Mouse (Mus musculus) MEL (cell line): Measurements from ENCODE around the gene Dstyk.

Experiments used
- CHD2 ChIP-seq: IDR thresholded peaks from 2 replicates; pipeline ENCODE4 v1.6.1; 2011; ENCODE audit warnings: low read length, improper control_type of control experiment
- CTCF ChIP-seq, 3 experiments: IDR thresholded peaks in 2 of 3; conservative IDR thresholded peaks in 1 of 3; 2 replicates each; pipeline ENCODE4 v1.5.1; 2011 to 2012; ENCODE audit warnings: low read length in 3 of 3, low read depth in 2 of 3, mild to moderate bottlenecking in 2 of 3, improper control_type of control experiment in 1 of 3, inconsistent platforms in 1 of 3, mixed read lengths in 1 of 3, moderate library complexity in 1 of 3; ENCODE audit not compliant: control insufficient read depth in 1 of 3, insufficient read depth in 1 of 3, poor library complexity in 1 of 3, severe bottlenecking in 1 of 3
- E2F4 ChIP-seq: IDR thresholded peaks from 2 replicates; pipeline ENCODE4 v1.6.1; 2011; ENCODE audit warnings: low read depth, low read length, improper control_type of control experiment, borderline replicate concordance

DNA sequence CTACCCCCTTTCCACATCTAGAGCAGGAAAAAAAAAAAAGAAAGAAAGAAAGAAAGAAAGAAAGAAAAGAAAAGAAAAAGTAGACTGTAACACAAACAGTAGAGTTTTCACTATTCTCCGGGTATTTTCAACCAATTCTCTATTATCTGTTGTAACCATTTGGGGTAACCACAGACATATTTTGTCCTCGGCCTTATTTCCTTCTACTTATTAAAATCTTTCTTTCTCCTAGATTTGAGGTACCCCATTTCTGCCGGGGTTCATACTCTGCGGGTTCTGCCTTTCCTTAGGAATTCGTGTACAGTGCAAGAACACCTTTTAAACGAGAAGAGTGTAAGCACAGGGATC is 438 bp upstream of the Dstyk start:
- no peak for TF ChIP-seq E2F4
- TF ChIP-seq CTCF (IDR thresholded peaks at IDR 0.05 in 2 of 3, conservative IDR thresholded peaks at IDR 0.05 in 1 of 3; ENCODE audit: control insufficient read depth in 1 of 3, insufficient read depth in 1 of 3, low read depth in 2 of 3, low read length in 3 of 3, poor library complexity in 1 of 3, severe bottlenecking in 1 of 3): no peak
- TF ChIP-seq CHD2: no peak
